Comparison of ENCODE assay signal across 7 mouse cellular contexts in genomic region chr2:157204366-157205218, GRCm38 (mm10). TPM values are rescaled to one million over a fixed set of nuclear protein-coding genes. Genes with fewer than 3 reads are reported as not detected.
A peak's percentile ranks its signal among the peaks of the same experiment; 100 is the strongest.
DNase-seq lines count a peak whose midpoint lies in the region; ATAC-seq lines count a peak whose summit lies in the region.

Gene Rbl1, minus strand, starts transcription at chr2:157204534.

- peak within 1 kb of the TSS; percentile 83 for H3K4me2 ChIP-seq in limb, embryonic 11.5 days (ENCODE audit: low read depth, severe bottlenecking)
- peak within 1 kb of the TSS; percentile 78 for H3K4me2 ChIP-seq in midbrain, embryonic 14.5 days (ENCODE audit: low read length)

- peaks cover 9% of the 10 kb centered on the region; the same call in 1 of the 2 replicates for H3K9me3 ChIP-seq in embryonic facial prominence, embryonic 10.5 days
- no peaks in the 10 kb centered on the region for H3K9me3 ChIP-seq in limb, embryonic 11.5 days (ENCODE audit: control insufficient read depth, low read length)
- H3K9me3 ChIP-seq in midbrain, embryonic 14.5 days (ENCODE audit: control insufficient read depth, low read length): no peaks in the 10 kb centered on the region

- 1% methylated on average over 73 of the region's 73 CpGs for WGBS in embryonic facial prominence, embryonic 10.5 days
- WGBS in limb, embryonic 11.5 days: under 1% methylated on average over 72 of the region's 73 CpGs
- WGBS in midbrain, embryonic 14.5 days: 2% methylated on average over 73 of the region's 73 CpGs

- DNase-seq in adrenal gland, postnatal 10 days: peak; percentile 93
- DNase-seq in embryonic facial prominence, embryonic 10.5 days (ENCODE audit: low spot score): peak; percentile 94
- peak; percentile 99 for DNase-seq in heart, adult 11 months
- peak; percentile 93 for DNase-seq in kidney, adult 18-20 months
- peak; percentile 94 for DNase-seq in limb, embryonic 11.5 days (ENCODE audit: low spot score)
- DNase-seq in midbrain, embryonic 14.5 days: peak; percentile 96
- DNase-seq in spleen, adult 18-20 months: peak; percentile 82 to 93

- peak within 1 kb of the TSS; percentile 79 for H3K4me3 ChIP-seq in embryonic facial prominence, embryonic 10.5 days
- H3K4me3 ChIP-seq in limb, embryonic 11.5 days (ENCODE audit: low read depth, low read length): peak within 1 kb of the TSS; percentile 70
- peak within 1 kb of the TSS; percentile 81 for H3K4me3 ChIP-seq in midbrain, embryonic 14.5 days (replicated peaks; ENCODE audit: low read depth, low read length)

- no peaks in the 10 kb centered on the region for H3K27me3 ChIP-seq in embryonic facial prominence, embryonic 10.5 days (replicated peaks; ENCODE audit: low read depth, poor library complexity, severe bottlenecking)
- H3K27me3 ChIP-seq in limb, embryonic 11.5 days (ENCODE audit: control insufficient read depth, insufficient read depth, low read length): no peaks in the 10 kb centered on the region
- no peaks in the 10 kb centered on the region for H3K27me3 ChIP-seq in midbrain, embryonic 14.5 days (ENCODE audit: control insufficient read depth, insufficient read depth, low read length)

- H3K36me3 ChIP-seq in embryonic facial prominence, embryonic 10.5 days (replicated peaks): peaks cover 24% of the 10 kb centered on the region
- no peaks in the 10 kb centered on the region for H3K36me3 ChIP-seq in limb, embryonic 11.5 days (ENCODE audit: control insufficient read depth, insufficient read depth, low read length)
- no peaks in the 10 kb centered on the region for H3K36me3 ChIP-seq in midbrain, embryonic 14.5 days (ENCODE audit: control insufficient read depth, insufficient read depth, low read length)

- peaks cover 26% of the 10 kb centered on the region for H3K4me1 ChIP-seq in embryonic facial prominence, embryonic 10.5 days
- H3K4me1 ChIP-seq in limb, embryonic 11.5 days (ENCODE audit: control insufficient read depth, insufficient read depth, low read length): no peaks in the 10 kb centered on the region
- peaks cover 4% of the 10 kb centered on the region for H3K4me1 ChIP-seq in midbrain, embryonic 14.5 days (ENCODE audit: control insufficient read depth, insufficient read depth, low read length)

- ATAC-seq in limb, embryonic 11.5 days (ENCODE audit: insufficient number of reproducible peaks, low FRiP score, low TSS enrichment, low read depth): peak; percentile 71
- ATAC-seq in midbrain, embryonic 14.5 days (ENCODE audit: low FRiP score, low TSS enrichment): peak; percentile 86

- peak within 1 kb of the TSS; percentile 95 for H3K9ac ChIP-seq in limb, embryonic 11.5 days (ENCODE audit: low read length)
- peak within 1 kb of the TSS; percentile 90 for H3K9ac ChIP-seq in midbrain, embryonic 14.5 days (replicated peaks; ENCODE audit: low read length)

- peak within 1 kb of the TSS; percentile 99 for H3K27ac ChIP-seq in embryonic facial prominence, embryonic 10.5 days (replicated peaks)
- peak within 1 kb of the TSS; percentile 99 for H3K27ac ChIP-seq in limb, embryonic 11.5 days (replicated peaks; ENCODE audit: low read depth, low read length)
- peak within 1 kb of the TSS; percentile 98 for H3K27ac ChIP-seq in midbrain, embryonic 14.5 days (replicated peaks; ENCODE audit: low read depth, low read length)

RNA-seq across cellular contexts. Expression of gene Rbl1, which starts in this region (rescaled TPM):
- 10 to 100 TPM; 11.1 to 13.5 TPM for total RNA-seq in adrenal gland, postnatal 10 days (2021)
- 21.4 and 23.7 TPM in 2 replicates for polyA plus RNA-seq in embryonic facial prominence, embryonic 10.5 days (2016; fragmentation: Nextera tagmentation; extraction: Ambion mirVana)
- polyA plus RNA-seq in limb, embryonic 11.5 days (2014; fragmentation: Nextera tagmentation; extraction: Ambion mirVana): 30.0 and 30.8 TPM in 2 replicates
- polyA plus RNA-seq in midbrain, embryonic 14.5 days (2014; fragmentation: Nextera tagmentation; extraction: Ambion mirVana): 6.7 and 10.8 TPM in 2 replicates

Comparison
In these comparisons a context has a peak if more than half of its experiments do, and no peak if none do; other contexts are left out.
1. Peak in every context shown above with its lines: DNase-seq, ATAC-seq, H3K4me3 ChIP-seq and H3K27ac ChIP-seq.